Mouse (Mus musculus): ENCODE data around the gene Card11. TPM values are rescaled to one million over a fixed set of nuclear protein-coding genes. Genes with fewer than 3 reads are reported as not detected.

The Card11 gene
- polyA plus RNA-seq, 1 experiment = not detected

- no peak overlapping the region for H3K27ac ChIP-seq (ENCODE audit: insufficient read depth, low read depth, low read length)
- no peak overlapping the region for H3K4me3 ChIP-seq (ENCODE audit: insufficient read depth, low read depth, low read length)
- H3K4me1 ChIP-seq (ENCODE audit: control insufficient read depth, insufficient read depth, low read length) = no peaks in the 10 kb centered on the region
- WGBS = 30% methylated on average over 9 of the region's 9 CpGs
- TF ChIP-seq POLR2A (IDR thresholded peaks at IDR 0.05; ENCODE audit: insufficient read depth, low read depth, low read length) = no peak
- TF ChIP-seq CTCF (IDR thresholded peaks at IDR 0.05; ENCODE audit: insufficient read depth, low read depth, low read length) = peak; percentile 64; the same call in 1 of the 2 replicates
Observed at GRCm38 (mm10) chr5:140962945-140963344, 37.4 kb downstream of the Card11 start.

GRCm38 (mm10) chr5:140960732-140961131 is 39.6 kb downstream of the Card11 start:
- Histone ChIP-seq H3K4me3 (ENCODE audit: insufficient read depth, low read depth, low read length) (no peak overlapping the region), H3K27ac (ENCODE audit: insufficient read depth, low read depth, low read length) (no peak overlapping the region), H3K4me1 (ENCODE audit: control insufficient read depth, insufficient read depth, low read length) (no peaks in the 10 kb centered on the region)
- 85% methylated on average over 6 of the region's 6 CpGs for WGBS
- no peak for TF ChIP-seq POLR2A (IDR thresholded peaks at IDR 0.05; ENCODE audit: insufficient read depth, low read depth, low read length)

GRCm38 (mm10) chr5:140959160-140959559 is 41.2 kb downstream of the Card11 start:
- WGBS = 68% methylated on average over 6 of the region's 6 CpGs
- TF ChIP-seq CTCF (IDR thresholded peaks at IDR 0.05; ENCODE audit: insufficient read depth, low read depth, low read length) (no peak), POLR2A (IDR thresholded peaks at IDR 0.05; ENCODE audit: insufficient read depth, low read depth, low read length) (no peak)

GRCm38 (mm10) chr5:140957106-140957505 is 43.3 kb downstream of the Card11 start:
- Histone ChIP-seq H3K4me1 (ENCODE audit: control insufficient read depth, insufficient read depth, low read length) (no peaks in the 10 kb centered on the region), H3K27ac (ENCODE audit: insufficient read depth, low read depth, low read length) (no peak overlapping the region), H3K4me3 (ENCODE audit: insufficient read depth, low read depth, low read length) (no peak overlapping the region)
- 95% methylated on average over 4 of the region's 4 CpGs for WGBS
- TF ChIP-seq CTCF (IDR thresholded peaks at IDR 0.05; ENCODE audit: insufficient read depth, low read depth, low read length) (no peak), POLR2A (IDR thresholded peaks at IDR 0.05; ENCODE audit: insufficient read depth, low read depth, low read length) (no peak)

More at GRCm38 (mm10) chr5:140959160-140959559, 41.2 kb downstream of the Card11 start:
- H3K4me3 ChIP-seq (ENCODE audit: insufficient read depth, low read depth, low read length) = no peak overlapping the region
- no peaks in the 10 kb centered on the region for H3K4me1 ChIP-seq (ENCODE audit: control insufficient read depth, insufficient read depth, low read length)
- no peak overlapping the region for H3K27ac ChIP-seq (ENCODE audit: insufficient read depth, low read depth, low read length)

- TF ChIP-seq CTCF (IDR thresholded peaks at IDR 0.05; ENCODE audit: insufficient read depth, low read depth, low read length) (no peak), POLR2A (IDR thresholded peaks at IDR 0.05; ENCODE audit: insufficient read depth, low read depth, low read length) (no peak)
- no peak overlapping the region for H3K27ac ChIP-seq (ENCODE audit: insufficient read depth, low read depth, low read length)
- no peak overlapping the region for H3K4me3 ChIP-seq (ENCODE audit: insufficient read depth, low read depth, low read length)
- H3K4me1 ChIP-seq (ENCODE audit: control insufficient read depth, insufficient read depth, low read length) = no peaks in the 10 kb centered on the region
- 86% methylated on average over 1 of the region's 1 CpGs for WGBS
Observed at GRCm38 (mm10) chr5:140955666-140956065, 44.7 kb downstream of the Card11 start.

GRCm38 (mm10) chr5:140951801-140952200 is 48.6 kb downstream of the Card11 start:
- 97% methylated on average over 5 of the region's 5 CpGs for WGBS
- TF ChIP-seq POLR2A (IDR thresholded peaks at IDR 0.05; ENCODE audit: insufficient read depth, low read depth, low read length) (no peak), CTCF (IDR thresholded peaks at IDR 0.05; ENCODE audit: insufficient read depth, low read depth, low read length) (no peak)
- no peak overlapping the region for H3K4me3 ChIP-seq (ENCODE audit: insufficient read depth, low read depth, low read length)
- H3K4me1 ChIP-seq (ENCODE audit: control insufficient read depth, insufficient read depth, low read length) = peaks cover 5% of the 10 kb centered on the region; the same call in 1 of the 2 replicates
- no peak overlapping the region for H3K27ac ChIP-seq (ENCODE audit: insufficient read depth, low read depth, low read length)

GRCm38 (mm10) chr5:140948009-140948408 is 52.4 kb downstream of the Card11 start:
- 38% methylated on average over 10 of the region's 10 CpGs for WGBS
- no peak overlapping the region for H3K27ac ChIP-seq (ENCODE audit: insufficient read depth, low read depth, low read length)
- TF ChIP-seq CTCF (IDR thresholded peaks at IDR 0.05; ENCODE audit: insufficient read depth, low read depth, low read length) (no peak), POLR2A (IDR thresholded peaks at IDR 0.05; ENCODE audit: insufficient read depth, low read depth, low read length) (no peak)

GRCm38 (mm10) chr5:140946034-140946433 is 54.3 kb downstream of the Card11 start:
- Histone ChIP-seq H3K27ac (ENCODE audit: insufficient read depth, low read depth, low read length) (no peak overlapping the region), H3K4me1 (ENCODE audit: control insufficient read depth, insufficient read depth, low read length) (peaks cover 14% of the 10 kb centered on the region), H3K4me3 (ENCODE audit: insufficient read depth, low read depth, low read length) (no peak overlapping the region)
- TF ChIP-seq POLR2A (IDR thresholded peaks at IDR 0.05; ENCODE audit: insufficient read depth, low read depth, low read length) (no peak), CTCF (IDR thresholded peaks at IDR 0.05; ENCODE audit: insufficient read depth, low read depth, low read length) (no peak)
- 94% methylated on average over 6 of the region's 6 CpGs for WGBS

More at GRCm38 (mm10) chr5:140948009-140948408, 52.4 kb downstream of the Card11 start:
- Histone ChIP-seq H3K4me1 (ENCODE audit: control insufficient read depth, insufficient read depth, low read length) (peaks cover 8% of the 10 kb centered on the region), H3K4me3 (ENCODE audit: insufficient read depth, low read depth, low read length) (no peak overlapping the region)

- WGBS = 67% methylated on average over 18 of the region's 18 CpGs
- Histone ChIP-seq H3K27ac (ENCODE audit: insufficient read depth, low read depth, low read length) (no peak overlapping the region), H3K4me1 (ENCODE audit: control insufficient read depth, insufficient read depth, low read length) (peaks cover 26% of the 10 kb centered on the region), H3K4me3 (ENCODE audit: insufficient read depth, low read depth, low read length) (no peak overlapping the region)
- no peak for TF ChIP-seq CTCF (IDR thresholded peaks at IDR 0.05; ENCODE audit: insufficient read depth, low read depth, low read length)
- no peak for TF ChIP-seq POLR2A (IDR thresholded peaks at IDR 0.05; ENCODE audit: insufficient read depth, low read depth, low read length)
Observed at GRCm38 (mm10) chr5:140944382-140945125, 55.8 kb downstream of the Card11 start.

All from olfactory bulb, adult 2 months (tissue).